Mouse (Mus musculus) liver, embryonic 14.5 days (tissue): ENCODE data around the gene Nsf.

ENCODE experiments used
- CTCF ChIP-seq: IDR thresholded peaks from 2 replicates; pipeline ENCODE4 v1.5.1; 2016; ENCODE audit warnings: antibody characterized with exemption, low read depth, control low read depth
- EP300 ChIP-seq: IDR thresholded peaks from 2 replicates; pipeline ENCODE4 v1.6.1; 2016; ENCODE audit warnings: antibody characterized with exemption, low read depth

- TF ChIP-seq CTCF (no peak), EP300 (no peak)
Observed at GRCm38 (mm10) chr11:103940887-103941286, 13.0 kb downstream of the Nsf start.
